24 mouse cellular contexts compared by ENCODE assay signal in genomic region chr1:75145589-75145988, GRCm38 (mm10). TPM values are rescaled to one million over a fixed set of nuclear protein-coding genes. Genes with fewer than 3 reads are reported as not detected.
"Had no signal": no experiment of that assay in that cellular context is flagged by ENCODE, and none has a peak within 500 bp of the region (broad histone marks: within the 10 kb centered on the region; RNA-seq: fewer than 3 reads in every experiment).

No protein-coding gene starts in this region.

- H3K4me3 ChIP-seq: intestine, embryonic 15.5 days; kidney, embryonic 15.5 days; left cerebral cortex, adult 2 months; limb, embryonic 12.5 days; limb, embryonic 15.5 days; midbrain, embryonic 12.5 days; midbrain, embryonic 15.5 days; neural tube, embryonic 12.5 days; neural tube, embryonic 15.5 days had no signal

- DNase-seq: kidney, adult 11 months; kidney, adult 8-10 months; kidney, postnatal 10 days; kidney, postnatal 36 days; layer of hippocampus, postnatal 36 days; left cerebral cortex, postnatal 4 days; lung, embryonic 14.5 days; right cerebral cortex, adult 18-20 months; right cerebral cortex, postnatal 14 days; right cerebral cortex, postnatal 4 days; thymus, adult 2 months; thymus, postnatal 25 days had no signal

- H3K4me2 ChIP-seq: intestine, embryonic 15.5 days; kidney, embryonic 15.5 days; limb, embryonic 12.5 days; limb, embryonic 15.5 days; midbrain, embryonic 12.5 days; midbrain, embryonic 15.5 days; neural tube, embryonic 12.5 days; neural tube, embryonic 15.5 days had no signal

- H3K9ac ChIP-seq: intestine, embryonic 15.5 days; kidney, embryonic 15.5 days; limb, embryonic 12.5 days; limb, embryonic 15.5 days; lung, embryonic 14.5 days; midbrain, embryonic 12.5 days; midbrain, embryonic 15.5 days; neural tube, embryonic 12.5 days had no signal

- H3K9me3 ChIP-seq: intestine, embryonic 15.5 days; kidney, embryonic 15.5 days; limb, embryonic 12.5 days; limb, embryonic 15.5 days; midbrain, embryonic 12.5 days; midbrain, embryonic 15.5 days; neural tube, embryonic 12.5 days; neural tube, embryonic 15.5 days had no signal

- ATAC-seq: intestine, embryonic 15.5 days; lung, postnatal 0 days; midbrain, embryonic 15.5 days had no signal

- H3K27ac ChIP-seq: intestine, embryonic 15.5 days; kidney, embryonic 15.5 days; left cerebral cortex, adult 2 months; limb, embryonic 12.5 days; limb, embryonic 15.5 days; macrophage; midbrain, embryonic 12.5 days; midbrain, embryonic 15.5 days; neural tube, embryonic 12.5 days; neural tube, embryonic 15.5 days; stomach, postnatal 0 days had no signal

- H3K27me3 ChIP-seq: intestine, embryonic 15.5 days; kidney, embryonic 15.5 days; limb, embryonic 12.5 days; limb, embryonic 15.5 days; midbrain, embryonic 12.5 days; midbrain, embryonic 15.5 days; neural tube, embryonic 12.5 days; neural tube, embryonic 15.5 days had no signal

RNA-seq across cellular contexts. Expression of gene Slc23a3, which starts 11.9 kb away (rescaled TPM):
- total RNA-seq: left cerebral cortex, postnatal 4 days had no signal
- polyA plus RNA-seq: limb, embryonic 12.5 days; macrophage; midbrain, embryonic 15.5 days; neural tube, embryonic 12.5 days; neural tube, embryonic 15.5 days had no signal
